Mouse (Mus musculus) layer of hippocampus, postnatal 14 days (tissue): ENCODE measurements around the gene Cldn2. TPM values are rescaled to one million over a fixed set of nuclear protein-coding genes. Genes with fewer than 3 reads are reported as not detected.

Source experiments
- DNase-seq, 2 experiments: peaks; one replicate each; pipeline ENCODE4 v3.0.0; 2021 to 2022; ENCODE audit warnings: low spot score in 2 of 2, mixed read lengths in 1 of 2
- total RNA-seq, 2 experiments: library from RNA; stranded (reverse); gene quantifications; 2 replicates each; pipeline ENCODE4 v1.2.3; 2021

The Cldn2 gene
- total RNA-seq, 2 experiments from 2014 or later, result 1.3 to 12.2 TPM

DNA sequence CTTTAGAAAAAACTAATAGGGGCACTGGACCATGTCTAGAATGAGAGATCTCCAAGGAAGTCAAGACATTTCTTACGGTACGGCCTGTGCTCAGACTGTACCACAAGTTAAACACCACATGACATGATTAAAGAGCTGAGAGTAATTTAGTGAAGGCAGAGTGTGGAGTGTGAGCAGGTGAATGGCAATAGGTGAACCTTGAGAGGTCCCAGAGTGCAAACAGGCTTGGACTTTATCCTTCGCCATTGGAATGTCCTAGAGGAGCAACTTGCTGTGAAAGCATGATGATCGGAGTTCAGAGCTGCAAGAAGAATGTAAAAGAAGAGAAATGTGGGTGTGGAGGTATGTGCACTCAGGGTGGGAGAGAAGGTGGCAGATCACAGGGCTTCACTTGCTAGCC lies 5.3 kb downstream of the Cldn2 start:
- no peak for DNase-seq

DNA sequence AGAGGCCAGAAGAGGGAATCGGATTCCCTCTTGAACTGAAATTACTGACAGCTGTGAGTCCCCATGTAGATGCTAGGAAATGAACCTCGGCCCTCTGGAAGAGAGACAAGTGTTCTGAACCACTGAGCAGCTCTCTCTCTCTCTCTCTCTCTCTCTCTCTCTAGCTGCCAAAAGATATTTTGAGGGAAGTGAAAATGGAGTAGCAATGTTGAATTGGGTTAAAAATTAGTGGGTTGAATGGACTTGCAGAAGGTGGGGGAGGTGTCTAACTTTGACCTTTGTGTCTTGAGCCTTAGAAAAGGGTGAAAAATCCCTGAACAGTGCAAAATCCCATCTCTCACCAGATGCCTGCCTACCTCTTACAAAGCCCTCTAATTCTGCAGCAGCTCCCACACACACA lies 6.8 kb downstream of the Cldn2 start:
- DNase-seq, result no peak

DNA sequence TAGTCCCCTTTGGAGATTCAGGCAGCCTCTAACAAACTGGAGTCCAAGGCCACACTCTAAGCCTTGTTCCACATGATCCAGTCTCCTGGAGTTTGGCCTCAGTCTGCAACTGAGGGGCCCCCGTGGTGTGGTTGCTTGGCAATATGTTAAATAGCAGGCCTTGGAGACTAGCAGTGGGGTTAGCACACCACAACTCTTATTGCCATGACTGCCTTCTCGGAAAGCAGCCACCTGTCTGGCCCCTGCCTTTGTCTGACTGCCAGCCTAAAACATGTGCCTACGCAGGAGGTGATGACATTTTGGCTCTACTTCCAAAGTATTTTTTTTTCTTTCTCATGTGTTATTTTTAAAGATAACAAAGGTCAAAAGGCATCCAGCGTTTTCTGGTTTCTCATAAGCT lies 7.5 kb downstream of the Cldn2 start:
- DNase-seq, result peak in 1 of 2 experiments; percentile 11

DNA sequence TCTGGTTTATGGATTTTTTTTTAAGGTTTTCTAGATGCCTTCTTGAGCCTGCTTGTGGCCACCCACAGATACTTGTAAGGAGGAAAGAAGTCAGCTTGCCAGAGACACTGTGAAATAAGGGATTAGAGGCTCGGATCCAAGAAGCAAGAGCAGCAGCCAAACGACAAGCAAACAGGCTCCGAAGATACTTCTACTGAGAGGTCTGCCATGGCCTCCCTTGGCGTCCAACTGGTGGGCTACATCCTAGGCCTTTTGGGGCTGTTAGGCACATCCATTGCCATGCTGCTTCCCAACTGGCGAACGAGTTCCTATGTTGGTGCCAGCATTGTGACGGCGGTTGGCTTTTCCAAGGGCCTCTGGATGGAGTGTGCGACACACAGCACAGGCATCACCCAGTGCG lies 7.9 kb downstream of the Cldn2 start:
- peak in 1 of 2 experiments; percentile 20 for DNase-seq

DNA sequence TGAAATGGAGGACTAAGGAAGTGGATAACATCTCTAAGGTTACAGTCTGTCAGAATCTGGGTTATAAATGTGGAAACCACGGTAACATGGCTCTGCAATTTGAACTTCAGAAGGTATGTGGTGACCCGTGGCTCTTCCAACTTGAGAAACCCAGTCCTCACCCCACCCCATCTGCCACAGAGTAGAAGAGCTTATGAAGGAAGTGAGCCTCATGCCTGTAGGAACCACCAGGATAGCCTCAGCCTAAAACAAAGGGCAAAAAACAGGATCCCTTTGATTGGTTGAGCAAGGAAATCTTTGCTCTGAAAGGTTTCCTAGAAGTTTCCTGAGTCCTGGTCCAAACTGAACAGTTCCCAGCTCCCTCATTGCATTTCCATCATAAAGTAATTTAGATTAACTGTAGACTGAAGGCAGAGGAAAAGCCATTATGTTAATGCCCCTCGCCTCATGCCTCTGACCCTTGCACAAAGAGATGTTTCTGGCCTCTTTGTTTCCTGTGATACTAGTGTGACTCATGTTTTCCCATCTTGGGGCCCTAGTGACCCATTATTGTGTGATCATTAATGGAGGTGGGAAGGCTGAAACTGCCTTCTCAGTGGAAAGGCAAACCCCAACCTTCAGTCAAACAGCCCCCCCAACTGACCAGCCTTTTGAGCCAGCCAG lies 12.1 kb downstream of the Cldn2 start:
- no peak for DNase-seq

DNA sequence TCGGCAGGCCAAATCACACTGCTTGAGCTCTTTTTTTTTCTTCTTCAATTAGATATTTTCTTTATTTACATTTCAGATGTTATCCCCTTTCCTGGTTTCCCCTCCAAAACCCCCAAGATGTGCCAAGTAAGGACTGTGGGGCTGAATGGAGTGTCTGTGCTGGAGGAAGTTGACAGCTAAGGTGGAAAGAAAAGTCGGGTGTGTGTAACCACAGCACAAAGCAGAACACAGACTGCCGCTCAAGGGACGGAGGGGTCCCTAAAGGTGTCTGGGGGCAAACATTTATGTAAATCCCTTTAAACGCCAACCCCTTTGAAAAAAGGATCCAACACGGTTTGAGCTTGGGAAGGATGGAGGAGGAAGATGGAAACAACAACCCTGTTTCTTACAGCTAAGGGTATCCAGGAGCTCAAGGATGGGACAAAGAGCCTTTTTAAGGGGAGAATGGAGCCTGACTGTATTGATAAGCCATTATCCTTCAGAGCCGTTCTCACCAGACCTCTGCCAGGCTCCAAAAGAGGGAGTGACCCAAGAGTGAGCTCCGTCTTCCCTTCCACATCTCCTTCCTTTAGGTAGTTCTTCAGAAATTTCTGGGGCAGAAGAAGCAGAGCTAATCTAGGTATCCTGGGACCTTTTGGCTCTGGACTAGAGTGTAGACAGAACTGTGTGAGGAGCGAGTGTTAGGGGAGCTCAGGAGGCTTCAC lies 12.8 kb downstream of the Cldn2 start:
- DNase-seq, result no peak

DNA sequence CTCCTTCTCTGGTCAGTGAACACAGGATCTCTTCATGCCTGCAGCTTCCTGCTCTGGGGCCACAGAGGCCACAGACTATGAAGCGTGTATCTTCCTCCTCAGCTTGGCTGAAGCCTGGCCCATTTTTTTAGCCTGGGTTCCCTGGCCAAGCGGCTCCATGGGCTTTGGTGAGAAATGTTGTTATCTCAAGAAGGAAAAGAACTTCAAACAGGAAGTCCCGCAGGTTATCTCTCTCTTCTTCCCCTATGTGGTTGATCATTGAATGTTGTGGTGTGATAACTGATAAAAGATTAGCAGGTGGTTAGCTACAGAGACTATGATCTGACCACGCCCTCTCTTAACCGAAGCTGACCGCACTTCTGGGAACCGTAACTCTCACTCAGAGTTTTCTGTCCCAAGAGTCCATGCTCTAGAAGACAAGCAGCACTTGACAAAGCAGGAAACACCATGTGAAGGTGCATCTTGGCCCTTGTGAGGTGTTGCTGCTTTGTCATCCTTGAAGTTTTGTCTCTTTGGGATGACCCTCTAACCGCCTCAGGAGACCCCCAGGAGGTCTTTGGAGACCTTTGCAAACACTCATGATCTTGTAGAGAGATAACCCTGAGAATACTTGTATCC lies 13.5 kb downstream of the Cldn2 start:
- DNase-seq, result no peak

DNA sequence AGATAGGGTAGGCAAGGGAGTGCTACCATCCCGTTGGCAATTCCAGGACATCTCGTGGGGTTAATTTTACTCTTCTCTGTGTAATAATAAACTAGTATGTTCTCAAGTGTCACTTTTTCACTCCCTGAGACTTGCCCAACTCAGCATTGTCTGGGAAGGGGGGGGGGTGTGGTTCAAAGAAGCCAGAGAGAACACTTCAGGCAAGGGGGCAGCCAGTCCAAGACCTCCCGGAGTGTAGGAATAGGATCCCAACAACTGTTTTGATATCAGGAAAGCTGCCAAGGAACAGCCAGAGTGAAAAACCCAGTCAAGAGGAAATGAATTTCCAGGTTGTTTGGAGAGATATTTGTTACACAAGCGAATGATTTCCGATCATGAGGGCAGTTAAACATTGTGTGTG lies 14.6 kb downstream of the Cldn2 start:
- DNase-seq, result no peak

DNA sequence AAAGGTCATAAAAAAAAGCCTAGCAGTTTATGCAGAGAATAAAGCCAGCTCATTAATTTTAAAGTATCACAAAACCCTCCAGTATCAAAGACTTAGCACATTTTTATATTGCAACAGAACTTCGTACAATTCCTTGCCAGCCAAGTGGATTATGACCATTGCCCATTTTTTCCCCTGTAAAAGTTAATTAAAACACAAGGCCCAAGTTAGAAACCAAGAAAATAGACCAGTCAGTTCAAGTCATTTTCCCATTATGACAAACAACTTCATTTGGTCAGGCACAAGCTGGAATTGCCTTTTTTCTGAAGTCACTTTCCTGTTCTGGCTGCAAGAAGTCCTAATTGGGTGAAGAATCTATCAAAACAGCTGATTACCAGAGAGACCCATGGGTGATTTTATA lies 24.8 kb downstream of the Cldn2 start:
- no peak for DNase-seq

DNA sequence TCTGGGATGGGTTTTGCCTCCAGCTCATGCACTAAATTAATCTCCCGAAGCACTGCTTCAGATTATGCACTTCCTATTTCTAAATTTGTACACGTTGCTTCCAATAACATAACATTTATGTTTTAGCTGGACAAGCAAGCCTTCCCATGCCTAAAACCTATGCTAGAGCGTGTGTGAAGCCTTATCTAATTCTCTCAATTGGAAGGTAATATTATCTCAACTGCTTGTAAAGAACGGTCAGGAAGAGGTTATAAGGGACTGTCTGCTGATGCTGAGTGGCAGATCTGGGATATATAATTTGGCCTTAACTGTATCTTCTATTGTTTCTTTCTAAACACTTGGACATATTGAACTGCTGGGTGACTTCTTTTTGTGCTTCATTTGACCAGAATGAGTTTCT lies 26.3 kb downstream of the Cldn2 start:
- DNase-seq, result no peak

DNA sequence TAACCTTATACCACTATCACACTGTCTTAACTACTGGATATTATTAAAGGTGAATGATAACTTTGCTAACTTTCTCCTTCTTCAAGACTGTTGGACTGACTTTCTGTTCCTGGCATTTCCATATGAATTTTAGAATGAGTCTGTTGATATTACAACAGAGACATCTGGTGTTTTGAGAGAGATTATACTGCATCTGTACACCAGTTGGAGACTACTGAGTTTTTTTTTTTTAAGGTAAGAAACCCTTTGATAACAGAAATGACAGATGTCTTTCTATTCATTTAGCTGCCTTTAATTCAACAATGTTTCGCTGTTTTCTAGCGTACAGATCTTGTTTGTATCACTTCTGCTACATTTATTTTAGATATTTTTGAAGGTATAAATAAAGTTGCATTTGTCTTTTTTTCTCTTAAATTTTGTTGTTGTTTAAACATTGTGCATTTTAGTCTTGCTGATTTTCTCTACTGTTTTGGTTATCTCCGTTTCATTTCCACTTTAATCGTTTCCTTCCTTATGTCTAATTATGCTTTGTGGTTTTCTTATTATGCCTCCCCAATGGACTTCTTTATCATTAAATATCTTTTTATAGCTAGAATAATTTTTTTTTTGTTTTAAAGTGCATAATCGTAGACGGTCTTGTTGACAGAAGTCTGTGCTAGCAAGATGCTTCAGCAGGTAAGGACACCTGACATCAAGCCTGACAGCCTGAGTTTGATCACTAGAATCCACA lies 27.9 kb downstream of the Cldn2 start:
- no peak for DNase-seq

DNA sequence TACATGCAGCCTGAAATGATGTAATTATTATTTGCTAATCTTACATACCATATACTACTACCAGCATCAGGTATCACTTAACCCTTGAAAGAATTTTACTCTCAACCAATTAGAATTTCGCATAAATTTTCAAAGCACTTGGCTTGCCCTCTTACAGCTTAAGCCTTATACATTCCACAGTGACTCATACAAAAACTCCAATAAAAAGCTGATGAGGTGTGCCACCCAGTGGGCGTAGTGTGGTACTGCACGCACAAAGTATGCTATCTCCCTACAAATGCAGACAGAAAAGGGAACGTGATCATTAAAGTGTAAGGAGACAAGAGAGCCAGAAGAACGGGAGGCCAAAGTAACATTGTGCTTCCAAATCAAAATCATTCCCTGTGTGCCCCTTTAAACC lies 31.8 kb downstream of the Cldn2 start:
- DNase-seq, result peak; percentile 43 to 61

DNA sequence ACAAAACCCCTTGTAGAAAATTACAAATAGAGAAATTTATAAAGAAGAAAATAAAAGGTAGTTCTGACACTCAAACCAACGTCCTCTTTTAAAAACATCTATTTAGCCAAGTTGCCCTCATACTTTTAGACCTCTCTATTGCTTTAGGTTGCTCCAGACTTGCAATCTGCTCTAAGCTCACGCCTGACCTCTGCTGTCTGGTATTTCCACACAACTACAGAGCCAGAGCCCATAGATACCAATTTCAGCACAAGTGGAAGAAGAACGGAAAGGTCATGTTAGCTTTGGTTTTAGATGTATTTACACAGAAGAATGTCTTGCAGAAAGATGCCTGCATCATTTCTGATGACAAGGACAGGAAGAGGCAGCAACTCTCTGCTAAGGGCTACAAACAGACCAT lies 38.4 kb downstream of the Cldn2 start:
- no peak for DNase-seq

DNA sequence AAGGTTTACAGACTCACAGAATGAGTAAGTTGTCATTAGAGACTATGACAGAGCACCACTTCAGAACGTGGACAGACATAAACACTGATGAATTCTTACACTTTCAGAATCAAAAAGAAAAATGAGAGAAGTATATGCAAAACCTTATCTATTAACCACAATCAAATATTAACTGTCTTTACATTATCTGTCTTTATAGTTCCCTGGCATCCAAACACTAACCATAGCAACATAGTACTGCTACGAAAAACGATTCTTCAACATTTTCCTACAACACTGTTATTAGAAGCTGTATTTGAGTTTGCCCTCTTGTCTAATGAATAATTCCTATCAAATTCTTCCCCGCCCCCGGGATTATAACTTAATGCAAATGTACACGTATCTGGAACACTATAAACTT lies 40.5 kb downstream of the Cldn2 start:
- no peak for DNase-seq

DNA sequence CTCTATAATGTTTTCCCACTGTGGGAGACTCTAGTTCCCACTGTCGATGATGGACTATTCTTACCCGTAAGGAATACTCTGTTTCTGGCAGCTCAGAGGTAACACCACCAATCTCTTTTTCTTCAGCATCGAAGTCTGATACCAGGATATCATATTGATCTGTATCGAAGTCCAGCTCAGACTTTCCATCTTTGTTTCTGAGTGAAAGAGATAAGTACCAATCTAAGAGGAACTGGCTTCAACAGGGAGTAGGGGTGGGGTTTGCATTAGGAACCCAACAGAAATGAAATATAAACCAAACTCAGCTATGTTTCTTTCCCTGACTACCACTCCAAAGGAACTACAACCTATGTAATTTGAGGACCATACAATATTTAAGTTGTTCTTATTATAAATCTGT lies 54.2 kb downstream of the Cldn2 start:
- DNase-seq, result no peak

DNA sequence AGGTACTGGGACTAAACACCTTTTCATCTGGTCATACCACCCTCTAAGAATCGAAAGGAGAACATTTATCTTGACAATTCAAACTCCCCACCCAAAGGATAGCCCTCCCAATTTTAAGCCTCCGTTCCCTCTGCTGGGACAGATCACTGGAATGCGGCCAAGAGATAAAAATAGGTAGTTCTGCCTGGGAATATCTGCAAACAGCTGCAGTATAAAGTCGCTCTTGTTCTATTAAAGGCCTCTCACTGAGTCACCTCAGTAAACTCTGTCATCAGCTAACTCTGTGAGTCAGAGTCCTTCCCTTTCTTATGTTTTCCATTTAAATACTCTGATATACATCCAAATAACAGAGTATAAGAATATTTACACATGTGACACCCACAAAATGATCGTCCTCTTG lies 58.8 kb downstream of the Cldn2 start:
- no peak for DNase-seq

Other genes with a start within 250 kb of the Cldn2 start
- gene Rnf128, start 237.5 kb upstream of the Cldn2 start, total RNA-seq, result 10 to 100 TPM; 21.7 to 25.3 TPM
- gene Tbc1d8b, start 115.8 kb upstream of the Cldn2 start, total RNA-seq, result 1 to 10 TPM; 6.0 to 7.2 TPM
- gene Gm15013, start 86.3 kb upstream of the Cldn2 start, total RNA-seq, result not detected
- gene Ripply1, start 18.5 kb upstream of the Cldn2 start, total RNA-seq, result not detected
- 1 to 10 TPM; 4.5 to 7.3 TPM for gene Morc4, start 70.8 kb downstream of the Cldn2 start, total RNA-seq
- gene Rbm41, start 197.8 kb downstream of the Cldn2 start, total RNA-seq, result 1 to 10 TPM; 8.9 to 9.8 TPM